Mouse (Mus musculus) MEL (cell line): Measurements from ENCODE around the gene Irf4.

ENCODE experiments used
- EP300 ChIP-seq, 2 experiments: IDR thresholded peaks; 2 replicates each; pipeline ENCODE4 v1.6.1; 2011; ENCODE audit warnings: improper control_type of control experiment in 2 of 2, low read length in 2 of 2, low read depth in 1 of 2, mild to moderate bottlenecking in 1 of 2
- HCFC1 ChIP-seq: IDR thresholded peaks from 2 replicates; pipeline ENCODE4 v1.6.1; 2012; ENCODE audit warnings: low read depth, mild to moderate bottlenecking, inconsistent platforms, low read length, improper control_type of control experiment, moderate library complexity
- TBP ChIP-seq: IDR thresholded peaks from 2 replicates; pipeline ENCODE4 v1.8.0; 2011; ENCODE audit warnings: low read depth, low read length, improper control_type of control experiment
- USF1 ChIP-seq: IDR thresholded peaks from 2 replicates; pipeline ENCODE4 v1.6.1; 2014; ENCODE audit warnings: low read depth, mild to moderate bottlenecking, inconsistent platforms, low read length, improper control_type of control experiment, moderate library complexity

DNA sequence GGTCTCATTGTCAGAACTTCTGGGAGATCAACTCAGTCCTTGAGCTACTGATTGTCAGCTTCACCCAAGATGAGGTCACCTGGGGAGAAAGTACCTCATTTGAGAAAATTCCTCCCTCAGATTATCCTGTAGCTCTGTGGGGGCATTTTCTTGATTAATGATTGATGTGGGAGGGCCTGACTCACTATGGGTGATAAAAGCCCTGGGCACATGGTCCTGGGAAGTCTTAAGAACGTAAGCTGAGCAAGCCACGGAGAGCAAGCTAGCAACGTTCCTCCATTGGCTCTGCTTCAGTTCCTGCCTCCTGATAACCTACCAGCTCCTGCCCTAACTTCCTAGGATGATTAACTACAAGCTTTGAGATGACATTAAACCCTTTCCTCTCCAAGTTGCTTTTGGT, 35.4 kb upstream of the Irf4 start:
- TF ChIP-seq HCFC1 (no peak), TBP (no peak), USF1 (no peak), EP300 (IDR thresholded peaks at IDR 0.05; ENCODE audit: low read depth in 1 of 2, low read length in 2 of 2) (no peak)
